Comparison of ENCODE assay signal across 8 mouse cellular contexts in the genomic region with DNA sequence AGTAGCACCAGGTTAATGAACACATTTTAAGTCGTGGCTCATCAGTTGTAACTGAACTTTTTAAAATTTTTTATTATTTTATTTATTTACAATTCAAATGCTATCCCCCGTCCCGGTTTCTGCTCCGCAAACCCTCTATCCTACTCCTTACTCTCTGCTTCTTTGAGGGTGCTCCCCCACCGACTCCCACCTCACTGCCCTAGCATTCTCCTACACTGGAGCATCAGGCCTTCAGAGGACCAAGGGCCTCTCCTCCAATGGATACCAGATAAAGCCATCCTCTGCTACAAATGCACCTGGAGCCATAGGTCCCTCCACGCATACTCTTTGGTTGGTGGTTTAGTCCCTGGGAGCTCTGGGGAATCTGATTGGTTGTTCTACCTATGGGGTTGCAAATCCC. TPM values are rescaled to one million over a fixed set of nuclear protein-coding genes. Genes with fewer than 3 reads are reported as not detected.
DNase-seq lines count a peak whose midpoint lies in the region; ATAC-seq and TF ChIP-seq lines count a peak whose summit lies in the region.

No protein-coding gene starts in this region.

- peak overlapping the region; percentile 94 for H3K27ac ChIP-seq in layer of hippocampus, adult 2 months
- H3K27ac ChIP-seq in midbrain, embryonic 11.5 days (ENCODE audit: low read depth, low read length): no peak overlapping the region

- H3K4me3 ChIP-seq in layer of hippocampus, adult 2 months: peak overlapping the region; percentile 75
- H3K4me3 ChIP-seq in midbrain, embryonic 11.5 days (ENCODE audit: low read depth, low read length): peak overlapping the region; percentile 62

- peak overlapping the region; percentile 58 for H3K4me2 ChIP-seq in midbrain, embryonic 11.5 days

- H3K9ac ChIP-seq in midbrain, embryonic 11.5 days (ENCODE audit: low read length): peak overlapping the region; percentile 76

- H3K27me3 ChIP-seq in midbrain, embryonic 11.5 days (ENCODE audit: control insufficient read depth, insufficient read depth, low read length): no peaks in the 10 kb centered on the region

- WGBS in midbrain, embryonic 11.5 days: 44% methylated on average over 6 of the region's 6 CpGs

- H3K36me3 ChIP-seq in midbrain, embryonic 11.5 days (ENCODE audit: control insufficient read depth, insufficient read depth, low read length): no peaks in the 10 kb centered on the region

- no peaks in the 10 kb centered on the region for H3K4me1 ChIP-seq in midbrain, embryonic 11.5 days (ENCODE audit: control insufficient read depth, insufficient read depth, low read length)

- ATAC-seq in midbrain, embryonic 11.5 days (ENCODE audit: low FRiP score): peak; percentile 45; the same call in 1 of the 2 replicates

- H3K9me3 ChIP-seq in midbrain, embryonic 11.5 days (ENCODE audit: control insufficient read depth, low read length): no peaks in the 10 kb centered on the region

- DNase-seq in layer of hippocampus, adult 2 months (ENCODE audit: low spot score in 2 of 2): peak in 1 of 2 experiments; percentile 13
- no peak for DNase-seq in layer of hippocampus, adult 9-11 months
- DNase-seq in cerebellum, postnatal 25 days: peak; percentile 18 to 28
- peak; percentile 5 to 7 for DNase-seq in heart, postnatal 36 days
- no peak for DNase-seq in midbrain, embryonic 11.5 days (ENCODE audit: low spot score, missing footprints)
- no peak for DNase-seq in frontal cortex, adult 2 months (ENCODE audit: extremely low spot score in 1 of 2, low spot score in 1 of 2)
- DNase-seq in urinary bladder, postnatal 10 days (ENCODE audit: low spot score): no peak
- DNase-seq in lung, adult 18-20 months: no peak

- no peak for TF ChIP-seq CTCF in layer of hippocampus, adult 2 months (conservative IDR thresholded peaks at IDR 0.05)

- intact Hi-C loops in heart, postnatal 36 days (cut with DNase I): loop anchor here (2.0 kb wide), 2 partner anchors 47 to 109 kb away; partner anchors contain the start of genes Gm20498, Med6 and Synj2bp

RNA-seq across cellular contexts. Expression of gene Cox16, which starts 0.4 kb away (rescaled TPM):
- 10 to 100 TPM; 34.5 to 45.3 TPM for total RNA-seq in layer of hippocampus, adult 2 months (2021)
- 10 to 100 TPM; 59.6 to 64.3 TPM for total RNA-seq in heart, postnatal 36 days (2021)
- polyA plus RNA-seq in midbrain, embryonic 11.5 days (2014; fragmentation: Nextera tagmentation; extraction: Ambion mirVana): 140 and 159 TPM in 2 replicates
- polyA plus RNA-seq in frontal cortex, adult 2 months (2012; rRNA removed): 63.2 and 66.4 TPM in 2 replicates

RNA-seq across cellular contexts. Expression of gene Gm20498, which starts 47.4 kb away (rescaled TPM):
- total RNA-seq in layer of hippocampus, adult 2 months (2021): 10 to 100 TPM; 37.3 to 40.0 TPM
- 10 to 100 TPM; 45.2 to 49.7 TPM for total RNA-seq in heart, postnatal 36 days (2021)
- 32.5 and 34.5 TPM in 2 replicates for polyA plus RNA-seq in midbrain, embryonic 11.5 days (2014; fragmentation: Nextera tagmentation; extraction: Ambion mirVana)
- polyA plus RNA-seq in frontal cortex, adult 2 months (2012; rRNA removed): 21.8 and 23.4 TPM in 2 replicates

RNA-seq across cellular contexts. Expression of gene Synj2bp, which starts 47.4 kb away (rescaled TPM):
- 10 to 100 TPM; 28.9 to 32.4 TPM for total RNA-seq in layer of hippocampus, adult 2 months (2021)
- 10 to 100 TPM; 45.5 to 47.8 TPM for total RNA-seq in heart, postnatal 36 days (2021)
- 35.7 and 36.5 TPM in 2 replicates for polyA plus RNA-seq in midbrain, embryonic 11.5 days (2014; fragmentation: Nextera tagmentation; extraction: Ambion mirVana)
- polyA plus RNA-seq in frontal cortex, adult 2 months (2012; rRNA removed): 27.9 and 28.9 TPM in 2 replicates

Comparison
In these comparisons a context has a peak if more than half of its experiments do, and no peak if none do; other contexts are left out.
1. DNase-seq: peak in cerebellum, postnatal 25 days (2 of 2) and heart, postnatal 36 days (2 of 2); none in layer of hippocampus, adult 9-11 months (single experiment), midbrain, embryonic 11.5 days (single experiment), frontal cortex, adult 2 months (0 of 2), urinary bladder, postnatal 10 days (single experiment) and lung, adult 18-20 months (0 of 2).